Mouse (Mus musculus): Measurements from ENCODE around the gene Aida. TPM values are rescaled to one million over a fixed set of nuclear protein-coding genes. Genes with fewer than 3 reads are reported as not detected.

Gene Aida
- total and polyA plus RNA-seq, 2 experiments from 2014 or later = 52.6 to 63.1 TPM

- H3K4me2 ChIP-seq (ENCODE audit: low read depth, low read length) = peak overlapping the region; percentile 93
- peak; percentile 98 for ATAC-seq
- H3K9me3 ChIP-seq (ENCODE audit: low read length) = no peaks in the 10 kb centered on the region
- TF ChIP-seq CTCF (IDR thresholded peaks at IDR 0.05; ENCODE audit: low read depth) = no peak
- peaks cover 16% of the 10 kb centered on the region for H3K36me3 ChIP-seq (ENCODE audit: insufficient read depth, low read length)
- H3K9ac ChIP-seq (replicated peaks; ENCODE audit: low read length) = peak overlapping the region; percentile 92
- WGBS = under 1% methylated on average over 72 of the region's 72 CpGs
- H3K4me3 ChIP-seq (ENCODE audit: low read length) = peak overlapping the region; percentile 98
- no peaks in the 10 kb centered on the region for H3K4me1 ChIP-seq (ENCODE audit: insufficient read depth, low read length)
- H3K27ac ChIP-seq = peak overlapping the region; percentile 90
- H3K27me3 ChIP-seq (ENCODE audit: insufficient read depth, low read length) = no peaks in the 10 kb centered on the region
- peak; percentile 95 for DNase-seq (ENCODE audit: low spot score)
Observed at GRCm38 (mm10) chr1:183344886-183345816, 48.8 kb downstream of the Aida start.

GRCm38 (mm10) chr1:183345817-183346195 lies 49.4 kb downstream of the Aida start:
- peak overlapping the region; percentile 93 for H3K4me2 ChIP-seq (ENCODE audit: low read depth, low read length)
- H3K36me3 ChIP-seq (ENCODE audit: insufficient read depth, low read length) = peaks cover 18% of the 10 kb centered on the region
- H3K27me3 ChIP-seq (ENCODE audit: insufficient read depth, low read length) = no peaks in the 10 kb centered on the region
- H3K9me3 ChIP-seq (ENCODE audit: low read length) = no peaks in the 10 kb centered on the region
- H3K9ac ChIP-seq (replicated peaks; ENCODE audit: low read length) = peak overlapping the region; percentile 92
- peak overlapping the region; percentile 90 for H3K27ac ChIP-seq
- DNase-seq (ENCODE audit: low spot score) = no peak
- H3K4me3 ChIP-seq (ENCODE audit: low read length) = peak overlapping the region; percentile 98
- no peaks in the 10 kb centered on the region for H3K4me1 ChIP-seq (ENCODE audit: insufficient read depth, low read length)
- WGBS = 7% methylated on average over 10 of the region's 10 CpGs
- no peak for TF ChIP-seq CTCF (IDR thresholded peaks at IDR 0.05; ENCODE audit: low read depth)
- ATAC-seq = peak; percentile 16; the same call in 1 of the 2 replicates

DNA sequence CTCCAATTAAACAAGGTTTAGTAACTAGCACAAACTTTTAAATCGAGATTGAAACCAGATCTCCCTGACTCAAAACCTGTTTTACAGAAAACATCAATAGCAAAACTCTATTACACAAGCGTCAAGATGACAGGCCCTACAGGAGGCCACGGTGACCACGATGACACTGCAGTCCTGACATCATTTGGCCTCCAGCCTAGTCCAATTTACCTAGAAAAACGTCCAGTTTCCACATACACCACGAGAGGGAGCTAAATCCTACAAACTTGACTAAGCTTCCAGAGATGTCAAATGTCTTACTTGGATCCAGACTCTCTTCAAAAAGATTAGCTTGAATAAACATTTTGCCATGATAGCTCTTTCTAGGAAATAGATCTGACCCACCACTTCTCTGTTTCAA lies 53.5 kb downstream of the Aida start:
- TF ChIP-seq CTCF (IDR thresholded peaks at IDR 0.05; ENCODE audit: low read depth) = peak; percentile 79
- H3K4me1 ChIP-seq (ENCODE audit: insufficient read depth, low read length) = no peaks in the 10 kb centered on the region
- ATAC-seq (no peak), DNase-seq (ENCODE audit: low spot score) (peak; percentile 91)
- WGBS = 16% methylated on average over 6 of the region's 6 CpGs
- H3K4me2 ChIP-seq (ENCODE audit: low read depth, low read length) = no peak overlapping the region
- no peak overlapping the region for H3K9ac ChIP-seq (replicated peaks; ENCODE audit: low read length)
- no peak overlapping the region for H3K27ac ChIP-seq
- peaks cover 41% of the 10 kb centered on the region for H3K36me3 ChIP-seq (ENCODE audit: insufficient read depth, low read length)
- H3K9me3 ChIP-seq (ENCODE audit: low read length) = no peaks in the 10 kb centered on the region
- no peak overlapping the region for H3K4me3 ChIP-seq (ENCODE audit: low read length)
- no peaks in the 10 kb centered on the region for H3K27me3 ChIP-seq (ENCODE audit: insufficient read depth, low read length)

- no peaks in the 10 kb centered on the region for H3K27me3 ChIP-seq (ENCODE audit: insufficient read depth, low read length)
- H3K4me1 ChIP-seq (ENCODE audit: insufficient read depth, low read length) = no peaks in the 10 kb centered on the region
- no peak overlapping the region for H3K4me2 ChIP-seq (ENCODE audit: low read depth, low read length)
- H3K9ac ChIP-seq (replicated peaks; ENCODE audit: low read length) = no peak overlapping the region
- DNase-seq (ENCODE audit: low spot score) = no peak
- TF ChIP-seq CTCF (IDR thresholded peaks at IDR 0.05; ENCODE audit: low read depth) = no peak
- H3K9me3 ChIP-seq (ENCODE audit: low read length) = no peaks in the 10 kb centered on the region
- ATAC-seq = no peak
- H3K36me3 ChIP-seq (ENCODE audit: insufficient read depth, low read length) = peaks cover 49% of the 10 kb centered on the region
- 87% methylated on average over 3 of the region's 3 CpGs for WGBS
- no peak overlapping the region for H3K4me3 ChIP-seq (ENCODE audit: low read length)
- no peak overlapping the region for H3K27ac ChIP-seq
Observed at GRCm38 (mm10) chr1:183358901-183359300, 62.5 kb downstream of the Aida start.

DNA sequence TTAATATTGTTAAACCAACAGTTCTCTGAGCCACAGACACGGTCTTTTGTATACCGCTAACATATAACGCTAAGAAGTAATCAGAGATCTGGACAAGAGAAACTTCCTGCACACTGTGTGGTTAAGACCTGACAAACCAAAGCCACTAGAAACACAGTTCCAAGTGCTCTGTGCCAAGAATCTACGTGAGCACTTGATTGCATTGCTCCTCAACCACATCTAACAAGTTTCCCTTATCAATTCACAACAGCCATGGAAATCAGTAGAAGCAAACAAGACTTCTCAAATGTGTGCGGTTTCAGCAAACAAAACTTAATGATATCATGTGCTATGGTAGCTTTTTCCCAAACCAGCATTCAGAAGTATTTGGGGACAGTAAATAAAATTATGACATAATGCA lies 65.9 kb downstream of the Aida start:
- Histone ChIP-seq H3K9me3 (ENCODE audit: low read length) (no peaks in the 10 kb centered on the region), H3K4me2 (ENCODE audit: low read depth, low read length) (no peak overlapping the region), H3K27me3 (ENCODE audit: insufficient read depth, low read length) (no peaks in the 10 kb centered on the region), H3K27ac (no peak overlapping the region), H3K36me3 (ENCODE audit: insufficient read depth, low read length) (peaks cover 51% of the 10 kb centered on the region), H3K9ac (replicated peaks; ENCODE audit: low read length) (no peak overlapping the region), H3K4me1 (ENCODE audit: insufficient read depth, low read length) (no peaks in the 10 kb centered on the region), H3K4me3 (ENCODE audit: low read length) (no peak overlapping the region)
- DNase-seq (ENCODE audit: low spot score) = no peak
- 95% methylated on average over 5 of the region's 5 CpGs for WGBS
- ATAC-seq = no peak
- TF ChIP-seq CTCF (IDR thresholded peaks at IDR 0.05; ENCODE audit: low read depth) = no peak

DNA sequence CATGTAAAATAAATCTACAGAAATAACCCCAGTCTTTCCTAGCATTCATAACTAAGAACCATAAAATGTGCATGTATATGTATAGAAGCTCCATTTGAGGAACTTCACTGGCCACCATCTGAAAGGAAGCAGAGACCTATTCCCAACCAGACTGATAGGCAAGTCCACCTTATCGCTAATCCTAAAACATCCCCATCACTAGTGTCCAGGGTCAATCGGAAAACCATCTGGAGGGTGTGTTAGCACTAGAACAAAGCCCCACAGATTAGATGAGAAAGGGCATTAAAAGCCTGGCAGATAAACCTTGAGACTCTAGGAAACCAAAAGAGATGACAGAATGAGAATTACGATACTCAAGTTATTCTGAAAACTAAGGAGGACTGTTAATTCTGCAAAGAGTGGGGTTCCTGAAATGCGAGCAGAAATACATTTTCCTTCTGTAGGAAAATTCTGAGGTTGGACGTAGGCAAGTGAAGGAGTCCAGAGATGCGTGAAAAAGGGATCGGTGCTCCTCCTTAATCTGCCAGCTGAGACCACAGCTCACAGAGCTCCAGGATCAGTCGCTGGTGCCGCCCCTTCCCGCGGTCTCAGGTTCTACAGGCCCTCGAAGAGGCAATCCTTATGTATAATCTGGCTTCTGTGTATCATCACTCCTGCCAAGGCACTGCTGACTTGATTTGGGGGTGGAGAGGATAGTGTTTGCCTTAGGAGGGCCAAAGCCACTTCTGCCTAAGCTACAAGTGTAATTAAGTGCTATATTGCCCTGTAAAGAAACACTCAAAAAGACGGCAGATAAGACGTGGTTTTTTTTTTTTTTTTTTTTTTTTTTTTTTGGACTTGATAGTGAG lies 66.6 kb downstream of the Aida start:
- no peaks in the 10 kb centered on the region for H3K27me3 ChIP-seq (ENCODE audit: insufficient read depth, low read length)
- DNase-seq (ENCODE audit: low spot score) = no peak
- TF ChIP-seq CTCF (IDR thresholded peaks at IDR 0.05; ENCODE audit: low read depth) = no peak
- 0 out of 2 replicates have a peak, but pooled peaks cover 3% of the 10 kb centered on the region for H3K4me1 ChIP-seq (ENCODE audit: insufficient read depth, low read length)
- no peak overlapping the region for H3K4me3 ChIP-seq (ENCODE audit: low read length)
- no peak overlapping the region for H3K4me2 ChIP-seq (ENCODE audit: low read depth, low read length)
- 87% methylated on average over 14 of the region's 14 CpGs for WGBS
- no peak for ATAC-seq
- H3K9me3 ChIP-seq (ENCODE audit: low read length) = no peaks in the 10 kb centered on the region
- no peak overlapping the region for H3K27ac ChIP-seq
- no peak overlapping the region for H3K9ac ChIP-seq (replicated peaks; ENCODE audit: low read length)
- H3K36me3 ChIP-seq (ENCODE audit: insufficient read depth, low read length) = peaks cover 45% of the 10 kb centered on the region
